Mouse (Mus musculus): ENCODE results near the gene Fgfr1op2. TPM values are rescaled to one million over a fixed set of nuclear protein-coding genes. Genes with fewer than 3 reads are reported as not detected.

The Fgfr1op2 gene
- polyA plus RNA-seq, 1 experiment from 2014 or later = 102 TPM

- H3K9ac ChIP-seq (ENCODE audit: low read length) = peak overlapping the region; percentile 1; the same call in 1 of the 2 replicates
- H3K4me3 ChIP-seq (ENCODE audit: low read length) = peak overlapping the region; percentile 82; the same call in 1 of the 2 replicates
- no peak overlapping the region for H3K27ac ChIP-seq (ENCODE audit: low read length)
These were observed 56.1 kb downstream of the Fgfr1op2 start for GRCm38 (mm10) chr6:146633097-146633496.

GRCm38 (mm10) chr6:146633629-146634014 lies 56.6 kb downstream of the Fgfr1op2 start:
- H3K9ac ChIP-seq (ENCODE audit: low read length) = peak overlapping the region; percentile 86
- no peaks in the 10 kb centered on the region for H3K36me3 ChIP-seq (ENCODE audit: control insufficient read depth, insufficient read depth, low read length)
- H3K4me1 ChIP-seq (replicated peaks; ENCODE audit: control insufficient read depth, insufficient read depth, low read length) = 0 out of 2 replicates have a peak, but pooled peaks cover 2% of the 10 kb centered on the region
- no peaks in the 10 kb centered on the region for H3K9me3 ChIP-seq (ENCODE audit: control insufficient read depth, low read length)
- 0 out of 2 replicates have a peak, but pooled peaks have one; percentile 17 for ATAC-seq (ENCODE audit: low read depth)
- H3K4me2 ChIP-seq (ENCODE audit: low read depth, low read length) = peak overlapping the region; percentile 72
- WGBS = 11% methylated on average over 14 of the region's 14 CpGs
- no peaks in the 10 kb centered on the region for H3K27me3 ChIP-seq (ENCODE audit: control insufficient read depth, insufficient read depth, low read depth, low read length)
- H3K27ac ChIP-seq (ENCODE audit: low read length) = peak overlapping the region; percentile 74; the same call in 1 of the 2 replicates
- H3K4me3 ChIP-seq (ENCODE audit: low read length) = peak overlapping the region; percentile 82

More at GRCm38 (mm10) chr6:146633097-146633496, 56.1 kb downstream of the Fgfr1op2 start:
- WGBS = 65% methylated on average over 8 of the region's 8 CpGs
- Histone ChIP-seq H3K4me1 (replicated peaks; ENCODE audit: control insufficient read depth, insufficient read depth, low read length) (0 out of 2 replicates have a peak, but pooled peaks cover 2% of the 10 kb centered on the region), H3K9me3 (ENCODE audit: control insufficient read depth, low read length) (no peaks in the 10 kb centered on the region), H3K4me2 (ENCODE audit: low read depth, low read length) (peak overlapping the region; percentile 72), H3K27me3 (ENCODE audit: control insufficient read depth, insufficient read depth, low read depth, low read length) (no peaks in the 10 kb centered on the region), H3K36me3 (ENCODE audit: control insufficient read depth, insufficient read depth, low read length) (no peaks in the 10 kb centered on the region)
- no peak for ATAC-seq (ENCODE audit: low read depth)

- peak overlapping the region; percentile 74 for H3K27ac ChIP-seq (ENCODE audit: low read length)
- H3K9me3 ChIP-seq (ENCODE audit: control insufficient read depth, low read length) = no peaks in the 10 kb centered on the region
- H3K27me3 ChIP-seq (ENCODE audit: control insufficient read depth, insufficient read depth, low read depth, low read length) = no peaks in the 10 kb centered on the region
- H3K36me3 ChIP-seq (ENCODE audit: control insufficient read depth, insufficient read depth, low read length) = no peaks in the 10 kb centered on the region
- peak; percentile 96 for ATAC-seq (ENCODE audit: low read depth)
- peak overlapping the region; percentile 72 for H3K4me2 ChIP-seq (ENCODE audit: low read depth, low read length)
- under 1% methylated on average over 66 of the region's 82 CpGs for WGBS
- 0 out of 2 replicates have a peak, but pooled peaks cover 2% of the 10 kb centered on the region for H3K4me1 ChIP-seq (replicated peaks; ENCODE audit: control insufficient read depth, insufficient read depth, low read length)
- H3K9ac ChIP-seq (ENCODE audit: low read length) = peak overlapping the region; percentile 86
- H3K4me3 ChIP-seq (ENCODE audit: low read length) = peak overlapping the region; percentile 82
These were observed 57.2 kb downstream of the Fgfr1op2 start for GRCm38 (mm10) chr6:146634015-146634722.

- Histone ChIP-seq H3K4me1 (replicated peaks; ENCODE audit: control insufficient read depth, insufficient read depth, low read length) (0 out of 2 replicates have a peak, but pooled peaks cover 2% of the 10 kb centered on the region), H3K4me3 (ENCODE audit: low read length) (no peak overlapping the region; the same call in 1 of the 2 replicates), H3K9ac (ENCODE audit: low read length) (no peak overlapping the region), H3K9me3 (ENCODE audit: control insufficient read depth, low read length) (no peaks in the 10 kb centered on the region), H3K4me2 (ENCODE audit: low read depth, low read length) (peak overlapping the region; percentile 72), H3K36me3 (ENCODE audit: control insufficient read depth, insufficient read depth, low read length) (no peaks in the 10 kb centered on the region), H3K27me3 (ENCODE audit: control insufficient read depth, insufficient read depth, low read depth, low read length) (no peaks in the 10 kb centered on the region), H3K27ac (ENCODE audit: low read length) (no peak overlapping the region)
- ATAC-seq (ENCODE audit: low read depth) = no peak
- WGBS = 55% methylated on average over 4 of the region's 4 CpGs
These were observed 58.0 kb downstream of the Fgfr1op2 start for GRCm38 (mm10) chr6:146634759-146635606.

- WGBS = 68% methylated on average over 5 of the region's 5 CpGs
These were observed 59.5 kb downstream of the Fgfr1op2 start for GRCm38 (mm10) chr6:146636482-146636881.

GRCm38 (mm10) chr6:146640068-146640965 lies 63.3 kb downstream of the Fgfr1op2 start:
- H3K9me3 ChIP-seq (ENCODE audit: control insufficient read depth, low read length) = no peaks in the 10 kb centered on the region
- WGBS = 72% methylated on average over 7 of the region's 7 CpGs
- H3K4me1 ChIP-seq (replicated peaks; ENCODE audit: control insufficient read depth, insufficient read depth, low read length) = peaks cover 5% of the 10 kb centered on the region; the same call in 1 of the 2 replicates
- no peak for ATAC-seq (ENCODE audit: low read depth)
- H3K9ac ChIP-seq (ENCODE audit: low read length) = no peak overlapping the region
- H3K27me3 ChIP-seq (ENCODE audit: control insufficient read depth, insufficient read depth, low read depth, low read length) = no peaks in the 10 kb centered on the region
- H3K4me3 ChIP-seq (ENCODE audit: low read length) = no peak overlapping the region
- H3K36me3 ChIP-seq (ENCODE audit: control insufficient read depth, insufficient read depth, low read length) = no peaks in the 10 kb centered on the region
- H3K4me2 ChIP-seq (ENCODE audit: low read depth, low read length) = no peak overlapping the region
- H3K27ac ChIP-seq (ENCODE audit: low read length) = no peak overlapping the region

More at GRCm38 (mm10) chr6:146636482-146636881, 59.5 kb downstream of the Fgfr1op2 start:
- H3K27me3 ChIP-seq (ENCODE audit: control insufficient read depth, insufficient read depth, low read depth, low read length) = no peaks in the 10 kb centered on the region
- 0 out of 2 replicates have a peak, but pooled peaks cover 2% of the 10 kb centered on the region for H3K4me1 ChIP-seq (replicated peaks; ENCODE audit: control insufficient read depth, insufficient read depth, low read length)
- no peak overlapping the region for H3K9ac ChIP-seq (ENCODE audit: low read length)
- H3K4me2 ChIP-seq (ENCODE audit: low read depth, low read length) = no peak overlapping the region
- H3K4me3 ChIP-seq (ENCODE audit: low read length) = no peak overlapping the region
- H3K27ac ChIP-seq (ENCODE audit: low read length) = no peak overlapping the region
- ATAC-seq (ENCODE audit: low read depth) = no peak
- no peaks in the 10 kb centered on the region for H3K9me3 ChIP-seq (ENCODE audit: control insufficient read depth, low read length)
- no peaks in the 10 kb centered on the region for H3K36me3 ChIP-seq (ENCODE audit: control insufficient read depth, insufficient read depth, low read length)

- Histone ChIP-seq H3K9ac (ENCODE audit: low read length) (no peak overlapping the region), H3K9me3 (ENCODE audit: control insufficient read depth, low read length) (no peaks in the 10 kb centered on the region), H3K4me2 (ENCODE audit: low read depth, low read length) (no peak overlapping the region), H3K27ac (ENCODE audit: low read length) (no peak overlapping the region), H3K4me1 (replicated peaks; ENCODE audit: control insufficient read depth, insufficient read depth, low read length) (peaks cover 5% of the 10 kb centered on the region; the same call in 1 of the 2 replicates), H3K36me3 (ENCODE audit: control insufficient read depth, insufficient read depth, low read length) (no peaks in the 10 kb centered on the region), H3K27me3 (ENCODE audit: control insufficient read depth, insufficient read depth, low read depth, low read length) (no peaks in the 10 kb centered on the region), H3K4me3 (ENCODE audit: low read length) (no peak overlapping the region)
- no peak for ATAC-seq (ENCODE audit: low read depth)
- 78% methylated on average over 6 of the region's 6 CpGs for WGBS
These were observed 64.0 kb downstream of the Fgfr1op2 start for GRCm38 (mm10) chr6:146640991-146641390.

- Histone ChIP-seq H3K27me3 (ENCODE audit: control insufficient read depth, insufficient read depth, low read depth, low read length) (no peaks in the 10 kb centered on the region), H3K27ac (ENCODE audit: low read length) (no peak overlapping the region), H3K4me3 (ENCODE audit: low read length) (peak overlapping the region; percentile 86), H3K4me2 (ENCODE audit: low read depth, low read length) (peak overlapping the region; percentile 75), H3K9me3 (ENCODE audit: control insufficient read depth, low read length) (no peaks in the 10 kb centered on the region), H3K9ac (ENCODE audit: low read length) (peak overlapping the region; percentile 65), H3K36me3 (ENCODE audit: control insufficient read depth, insufficient read depth, low read length) (no peaks in the 10 kb centered on the region), H3K4me1 (replicated peaks; ENCODE audit: control insufficient read depth, insufficient read depth, low read length) (peaks cover 5% of the 10 kb centered on the region; the same call in 1 of the 2 replicates)
- WGBS = 67% methylated on average over 11 of the region's 11 CpGs
- no peak for ATAC-seq (ENCODE audit: low read depth)
These were observed 64.7 kb downstream of the Fgfr1op2 start for GRCm38 (mm10) chr6:146641621-146642210.

Measured in lung, embryonic 16.5 days (tissue).